Mouse (Mus musculus) NIH3T3 (cell line): ENCODE data around the gene Zfp804b.
"Not testable (repeated sequence)": the region's sequence is repeated elsewhere in the genome, so short reads cannot be mapped to it uniquely, and the experiment has no call there.

ENCODE experiments used
- DNase-seq: peaks from one replicate; pipeline ENCODE4 v3.0.0-alpha.2; 2012; ENCODE audit warnings: low read depth

Gene Zfp804b

GRCm38 (mm10) chr5:7344145-7345010 lies at the start of gene Zfp804b:
Zfp804b (minus strand) TSS chr5:7344756.
- no peak for DNase-seq

- DNase-seq, result not testable (repeated sequence)
Measured at GRCm38 (mm10) chr5:7364616-7365015, 20.1 kb upstream of the Zfp804b start.

- DNase-seq, result no peak
Measured at GRCm38 (mm10) chr5:7345011-7345389, 444 bp upstream of the Zfp804b start.

- DNase-seq, result no peak
Measured at GRCm38 (mm10) chr5:7325594-7325993, 19.0 kb downstream of the Zfp804b start.

- DNase-seq, result no peak
Measured at GRCm38 (mm10) chr5:7303819-7304218, 40.7 kb downstream of the Zfp804b start, which contains the start of gene Tex47. Tex47 (plus strand) TSS chr5:7304119.

GRCm38 (mm10) chr5:7302969-7303368 lies 41.6 kb downstream of the Zfp804b start:
- DNase-seq, result no peak

GRCm38 (mm10) chr5:7284336-7284735 lies 60.2 kb downstream of the Zfp804b start:
- DNase-seq, result no peak

GRCm38 (mm10) chr5:7276659-7277455 lies 67.7 kb downstream of the Zfp804b start:
- peak; percentile 4 for DNase-seq

GRCm38 (mm10) chr5:7177589-7177988 lies 167.0 kb downstream of the Zfp804b start:
- no peak for DNase-seq

- DNase-seq, result no peak
Measured at GRCm38 (mm10) chr5:7139658-7140057, 204.9 kb downstream of the Zfp804b start.

- DNase-seq, result no peak
Measured at GRCm38 (mm10) chr5:7102387-7102786, 242.2 kb downstream of the Zfp804b start.

GRCm38 (mm10) chr5:7073936-7074631 lies 270.5 kb downstream of the Zfp804b start:
- no peak for DNase-seq

- no peak for DNase-seq
Measured at GRCm38 (mm10) chr5:7007468-7007867, 337.1 kb downstream of the Zfp804b start.

GRCm38 (mm10) chr5:6983993-6984392 lies 360.6 kb downstream of the Zfp804b start:
- DNase-seq, result no peak

- no peak for DNase-seq
Measured at GRCm38 (mm10) chr5:6934837-6935236, 409.7 kb downstream of the Zfp804b start.

- no peak for DNase-seq
Measured at GRCm38 (mm10) chr5:6911290-6911689, 433.3 kb downstream of the Zfp804b start.

- no peak for DNase-seq
Measured at GRCm38 (mm10) chr5:6881396-6881795, 463.2 kb downstream of the Zfp804b start.

GRCm38 (mm10) chr5:6871566-6871965 lies 473.0 kb downstream of the Zfp804b start:
- DNase-seq, result no peak

GRCm38 (mm10) chr5:6870970-6871369 lies 473.6 kb downstream of the Zfp804b start:
- DNase-seq, result no peak

- DNase-seq, result no peak
Measured at GRCm38 (mm10) chr5:6795396-6795795, 549.2 kb downstream of the Zfp804b start.

GRCm38 (mm10) chr5:6769357-6769892 lies 575.1 kb downstream of the Zfp804b start:
- DNase-seq, result no peak
